Mouse (Mus musculus) thymus, adult 2 months (tissue): ENCODE measurements around the gene Tsr1. TPM values are rescaled to one million over a fixed set of nuclear protein-coding genes. Genes with fewer than 3 reads are reported as not detected.

Experiments
- DNase-seq: peaks from one replicate; pipeline ENCODE4 v3.0.0; 2021
- H3K27ac ChIP-seq: fragments of 200-500 bp; 2 replicates; pipeline ENCODE4 v1.5.1; 2012; ENCODE audit warnings: low read length, control low read depth; ENCODE audit not compliant: control insufficient read depth, insufficient read depth
- H3K27me3 ChIP-seq: fragments of 200-500 bp; 2 replicates; pipeline ENCODE4 v1.6.1; 2012; ENCODE audit warnings: mild to moderate bottlenecking, low read length, moderate library complexity, mixed read lengths; ENCODE audit not compliant: control insufficient read depth, insufficient read depth
- H3K36me3 ChIP-seq: fragments of 200-500 bp; 2 replicates; pipeline ENCODE4 v1.6.1; 2012; ENCODE audit warnings: mild to moderate bottlenecking, low read length, moderate library complexity; ENCODE audit not compliant: control insufficient read depth, insufficient read depth
- H3K4me1 ChIP-seq: fragments of 200-500 bp; replicated peaks from 2 replicates; pipeline ENCODE4 v1.6.1; 2012; ENCODE audit warnings: low read length; ENCODE audit not compliant: control insufficient read depth, insufficient read depth
- H3K4me3 ChIP-seq: fragments of 200-500 bp; 2 replicates; pipeline ENCODE4 v1.5.1; 2012; ENCODE audit warnings: mild to moderate bottlenecking, low read length, control low read depth, moderate library complexity; ENCODE audit not compliant: control insufficient read depth, insufficient read depth
- CTCF ChIP-seq: fragments of 200-500 bp; IDR thresholded peaks from 2 replicates; pipeline ENCODE4 v1.5.1; 2012; ENCODE audit warnings: mild to moderate bottlenecking, control low read depth, low read length, moderate library complexity, borderline replicate concordance; ENCODE audit not compliant: control insufficient read depth, poor library complexity, insufficient read depth; ENCODE audit errors: extremely low read depth
- POLR2A ChIP-seq: fragments of 200-500 bp; IDR thresholded peaks from 2 replicates; pipeline ENCODE4 v1.6.1; 2012; ENCODE audit warnings: mild to moderate bottlenecking, low read length, control low read depth, moderate library complexity; ENCODE audit not compliant: control insufficient read depth, poor library complexity, insufficient read depth; ENCODE audit errors: extremely low read depth
- WGBS: fragments of 180-500 bp; shearing (Covaris S2); methylation state at CpG from one replicate; pipeline ENCODE4 v1.1.7; 2018; 5-methylcytosine and 5-hydroxymethylcytosine counted together
- polyA plus RNA-seq: library from polyadenylated mRNA; depleted of rRNA; stranded (reverse); fragments of >200 nt; gene quantifications from 2 replicates; pipeline ENCODE4 v1.2.3, GENCODE M21; 2012

The Tsr1 gene
- polyA plus RNA-seq, 1 experiment, result 15.4 TPM

DNA sequence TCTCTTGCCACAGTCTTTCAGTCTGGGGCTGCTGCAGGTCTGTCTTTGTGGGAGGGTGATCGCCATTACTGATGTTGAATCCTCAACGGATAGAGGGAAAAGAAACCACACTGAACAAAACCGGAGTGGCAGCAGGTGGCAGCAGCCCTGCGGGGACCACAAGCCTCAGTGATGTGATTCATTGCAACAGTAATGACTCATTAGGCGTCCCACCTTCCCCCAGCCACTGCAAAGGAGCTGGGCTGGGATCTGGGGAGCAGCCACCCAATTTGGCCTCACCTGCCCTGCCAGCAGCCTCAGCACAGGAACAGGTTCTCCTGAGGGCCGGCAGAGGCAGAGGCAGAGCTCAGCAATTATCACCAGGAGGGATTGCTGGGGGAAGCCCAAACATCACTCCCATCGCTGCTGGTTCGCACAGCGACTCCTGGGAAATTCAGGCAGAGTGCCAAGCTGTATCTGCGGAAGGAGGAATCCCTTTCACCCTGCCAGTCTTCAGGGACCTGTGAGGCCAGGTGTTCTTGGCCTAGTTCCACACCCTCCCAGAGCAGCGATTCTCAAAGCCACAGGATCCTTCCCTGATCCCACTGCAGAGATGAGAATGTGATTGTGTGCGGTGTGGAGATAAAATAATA, 26.8 kb upstream of the Tsr1 start:
- H3K27ac ChIP-seq, result no peak overlapping the region
- H3K4me1 ChIP-seq, result no peaks in the 10 kb centered on the region
- H3K4me3 ChIP-seq, result no peak overlapping the region
- DNase-seq, result no peak
- 69% methylated on average over 12 of the region's 12 CpGs for WGBS
- H3K36me3 ChIP-seq, result no peaks in the 10 kb centered on the region
- TF ChIP-seq POLR2A, result no peak
- no peak for TF ChIP-seq CTCF
- H3K27me3 ChIP-seq, result no peaks in the 10 kb centered on the region

DNA sequence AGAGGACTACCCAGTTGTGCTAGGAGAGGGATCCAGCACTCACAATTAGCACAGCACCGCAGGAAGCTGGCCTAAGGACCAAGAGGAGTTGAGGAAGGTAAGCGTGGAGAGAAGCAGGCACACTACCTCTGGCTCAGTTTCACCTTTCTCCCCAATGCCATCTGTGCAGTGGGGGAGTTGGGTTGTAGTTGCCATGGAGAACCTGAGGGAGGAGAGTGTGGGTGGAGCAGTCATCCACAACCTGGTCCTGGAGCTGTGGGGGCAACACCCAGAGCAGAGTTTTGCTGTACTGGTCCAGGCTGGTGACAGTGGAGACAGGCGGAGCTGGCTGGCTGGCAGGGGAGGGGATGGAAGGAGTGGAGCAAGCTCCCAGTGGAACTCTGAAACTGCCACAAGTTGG, 23.2 kb upstream of the Tsr1 start:
- TF ChIP-seq CTCF, result no peak
- no peak for TF ChIP-seq POLR2A
- WGBS, result 92% methylated on average over 3 of the region's 3 CpGs
- Histone ChIP-seq H3K27ac (0 out of 2 replicates have a peak overlapping the region, but pooled peaks have one; percentile 21), H3K4me3 (no peak overlapping the region), H3K27me3 (no peaks in the 10 kb centered on the region), H3K4me1 (no peaks in the 10 kb centered on the region; the same call in 1 of the 2 replicates), H3K36me3 (no peaks in the 10 kb centered on the region)
- DNase-seq, result no peak

DNA sequence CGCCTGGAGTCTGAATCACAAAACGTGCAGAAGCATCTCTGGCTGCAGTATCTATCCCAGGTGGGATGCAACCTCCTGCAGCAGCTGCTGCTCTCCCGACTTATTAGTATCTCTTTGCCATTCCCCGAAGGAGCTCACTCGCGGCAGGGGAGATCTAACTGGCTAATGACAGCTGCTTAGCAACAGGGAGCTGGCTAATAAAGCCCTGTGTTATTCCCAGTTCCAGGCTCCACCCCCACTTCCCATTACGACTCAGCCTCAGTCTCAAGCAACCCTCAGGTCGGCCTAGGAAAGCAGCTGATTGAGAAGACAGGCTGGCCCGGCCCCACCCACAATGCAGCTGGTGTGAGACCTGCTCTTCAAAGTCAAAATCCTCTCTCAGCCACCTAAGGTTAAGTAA, 21.1 kb upstream of the Tsr1 start:
- no peaks in the 10 kb centered on the region; the same call in 1 of the 2 replicates for H3K4me1 ChIP-seq
- 53% methylated on average over 9 of the region's 9 CpGs for WGBS
- no peak for DNase-seq
- no peak overlapping the region for H3K27ac ChIP-seq
- H3K36me3 ChIP-seq, result no peaks in the 10 kb centered on the region
- no peak for TF ChIP-seq POLR2A
- TF ChIP-seq CTCF, result no peak
- H3K4me3 ChIP-seq, result no peak overlapping the region
- no peaks in the 10 kb centered on the region for H3K27me3 ChIP-seq

DNA sequence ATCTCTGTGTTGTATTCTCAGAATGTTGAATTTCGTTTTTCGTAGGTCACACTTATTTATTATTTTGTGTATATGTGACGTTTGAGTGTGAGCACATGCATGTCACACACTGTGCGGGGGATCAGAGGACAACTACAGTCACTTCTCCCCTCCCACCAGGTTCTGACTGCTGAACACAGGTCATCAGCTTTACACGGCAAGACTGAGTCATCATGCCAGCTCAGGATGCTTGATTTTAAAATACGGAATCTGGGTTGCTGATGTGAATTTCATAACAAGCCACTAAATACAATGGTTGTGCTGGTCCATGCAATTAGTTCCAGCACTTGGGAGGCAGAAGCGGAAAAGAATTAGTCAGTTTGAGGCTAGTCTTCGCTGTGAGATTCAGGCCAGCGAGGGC, 16.9 kb upstream of the Tsr1 start:
- no peak overlapping the region for H3K27ac ChIP-seq
- WGBS, result 94% methylated on average over 9 of the region's 9 CpGs
- no peaks in the 10 kb centered on the region; the same call in 1 of the 2 replicates for H3K4me1 ChIP-seq
- H3K36me3 ChIP-seq, result no peaks in the 10 kb centered on the region
- no peaks in the 10 kb centered on the region for H3K27me3 ChIP-seq
- TF ChIP-seq CTCF (no peak), POLR2A (no peak)
- no peak for DNase-seq
- H3K4me3 ChIP-seq, result no peak overlapping the region

DNA sequence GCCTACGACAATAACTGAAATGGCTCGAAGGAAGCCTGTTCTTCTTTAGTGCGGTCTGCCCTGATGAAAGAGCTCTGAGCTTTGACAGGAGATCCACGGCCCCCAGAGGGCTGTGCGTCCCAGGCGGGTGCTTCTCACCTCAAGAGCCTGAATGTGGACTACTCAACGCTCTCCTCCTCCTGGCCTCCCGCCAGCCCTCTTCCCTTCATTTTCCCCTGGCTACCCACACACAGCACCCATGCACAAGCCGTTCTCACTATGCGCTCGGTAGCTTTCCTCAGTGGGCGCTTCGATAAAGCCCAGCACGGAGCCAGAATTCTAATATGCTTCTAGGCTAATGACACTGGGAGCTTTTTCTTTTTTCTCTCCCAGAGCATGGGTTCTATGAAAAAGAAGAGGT, 15.9 kb upstream of the Tsr1 start:
- H3K4me1 ChIP-seq, result no peaks in the 10 kb centered on the region
- no peak for DNase-seq
- no peak overlapping the region for H3K27ac ChIP-seq
- no peaks in the 10 kb centered on the region for H3K36me3 ChIP-seq
- WGBS, result 93% methylated on average over 14 of the region's 14 CpGs
- no peak overlapping the region for H3K4me3 ChIP-seq
- TF ChIP-seq POLR2A, result no peak
- no peak for TF ChIP-seq CTCF
- no peaks in the 10 kb centered on the region for H3K27me3 ChIP-seq

DNA sequence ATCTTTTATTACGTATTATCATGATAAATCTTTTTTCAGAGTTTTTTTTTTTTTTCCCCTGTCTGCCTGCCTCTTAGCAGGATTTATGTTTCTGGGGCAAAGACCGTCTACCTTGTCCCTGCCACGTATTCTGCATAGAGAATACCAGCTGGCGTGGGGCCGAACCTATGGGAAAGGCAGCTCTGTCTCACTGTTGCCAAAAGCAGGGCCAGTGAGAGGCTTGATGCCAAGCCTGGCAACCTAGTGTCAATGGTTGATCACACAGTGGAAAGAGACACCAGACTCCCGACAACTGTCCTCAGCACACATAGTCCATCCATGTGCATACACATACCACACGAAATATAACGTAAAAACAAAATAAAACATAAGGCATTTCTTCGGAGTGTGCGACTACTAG, 14.8 kb upstream of the Tsr1 start:
- Histone ChIP-seq H3K4me1 (no peaks in the 10 kb centered on the region), H3K36me3 (no peaks in the 10 kb centered on the region), H3K27me3 (no peaks in the 10 kb centered on the region), H3K4me3 (no peak overlapping the region), H3K27ac (no peak overlapping the region)
- TF ChIP-seq CTCF (no peak), POLR2A (no peak)
- DNase-seq, result no peak
- 97% methylated on average over 10 of the region's 10 CpGs for WGBS

DNA sequence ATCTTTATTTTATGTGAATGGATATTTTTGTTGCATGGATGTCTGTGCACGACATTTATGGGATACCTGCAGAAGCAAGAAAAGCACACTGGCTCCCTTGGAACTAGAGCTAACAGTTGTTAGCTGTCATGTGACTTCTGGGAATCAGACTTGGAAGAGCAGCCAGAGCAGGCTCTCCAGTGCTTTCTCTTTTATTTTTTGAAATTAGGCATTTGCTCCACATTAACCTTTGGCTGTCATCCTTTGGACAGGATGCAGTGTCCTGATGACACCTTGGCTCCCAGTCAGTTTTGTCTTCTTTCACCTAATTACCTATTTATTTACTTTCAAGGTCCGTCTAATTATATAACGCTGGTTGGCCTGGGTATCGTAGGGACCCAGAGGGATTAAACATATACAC, 3.3 kb upstream of the Tsr1 start:
- WGBS, result 95% methylated on average over 4 of the region's 4 CpGs
- H3K4me3 ChIP-seq, result no peak overlapping the region
- H3K27me3 ChIP-seq, result no peaks in the 10 kb centered on the region
- no peaks in the 10 kb centered on the region for H3K36me3 ChIP-seq
- DNase-seq, result no peak
- TF ChIP-seq POLR2A (no peak), CTCF (no peak)
- no peak overlapping the region for H3K27ac ChIP-seq
- peaks cover 8% of the 10 kb centered on the region; the same call in 1 of the 2 replicates for H3K4me1 ChIP-seq
